Mouse (Mus musculus) bone marrow, adult 2 months (tissue): ENCODE measurements at regions not wholly inside any gene's neighbourhood (a gene's known extent, or its start where the extent isn't known, plus 50 kb on each side); places are given as distances from the start of the nearest gene placed in this dataset.

Experiments
- H3K27ac ChIP-seq: fragments of 200-500 bp; 2 replicates; pipeline ENCODE4 v1.5.1; 2012; ENCODE audit warnings: low read depth, mild to moderate bottlenecking, control low read depth, inconsistent platforms, low read length; ENCODE audit not compliant: control insufficient read depth, poor library complexity, insufficient read depth
- H3K4me1 ChIP-seq: fragments of 200-500 bp; 2 replicates; pipeline ENCODE4 v1.6.1; 2011; ENCODE audit warnings: low read length; ENCODE audit not compliant: control insufficient read depth, insufficient read depth
- H3K4me3 ChIP-seq: fragments of 200-500 bp; replicated peaks from 2 replicates; pipeline ENCODE3; 2011; ENCODE audit warnings: mild to moderate bottlenecking, low read depth, low read length, control low read depth; ENCODE audit not compliant: control insufficient read depth
- CTCF ChIP-seq: fragments of 200-500 bp; IDR thresholded peaks from 2 replicates; pipeline ENCODE4 v1.5.1; 2011; ENCODE audit warnings: low read length, control low read depth; ENCODE audit not compliant: control insufficient read depth, insufficient read depth
- POLR2A ChIP-seq: fragments of 200-500 bp; IDR thresholded peaks from 2 replicates; pipeline ENCODE4 v1.6.1; 2011; ENCODE audit warnings: low read depth, mild to moderate bottlenecking, control low read depth, low read length, borderline replicate concordance; ENCODE audit not compliant: control insufficient read depth
- WGBS: fragments of 180-500 bp; shearing (Covaris S2); methylation state at CpG from one replicate; pipeline ENCODE4 v1.1.7; 2018; 5-methylcytosine and 5-hydroxymethylcytosine counted together

- H3K4me1 ChIP-seq: no peaks in the 10 kb centered on the region
- TF ChIP-seq POLR2A (no peak), CTCF (no peak)
- H3K4me3 ChIP-seq: peak overlapping the region; percentile 37
- H3K27ac ChIP-seq: no peak overlapping the region
- WGBS: 10% methylated on average over 16 of the region's 16 CpGs
Measured at GRCm38 (mm10) chr17:22673891-22674622, 73.3 kb downstream of the Vmn2r112 start.
